Mouse (Mus musculus) kidney, postnatal 4 days (tissue): ENCODE measurements around the gene Rhox3c.
"Not testable (repeated sequence)": the region's sequence is repeated elsewhere in the genome, so short reads cannot be mapped to it uniquely, and the experiment has no call there.

Experiments used
- DNase-seq, 2 experiments: peaks; one replicate each; pipeline ENCODE4 v3.0.0; 2021; ENCODE audit warnings: mixed read lengths in 2 of 2

The Rhox3c gene

GRCm38 (mm10) chrX:37458285-37458684 lies at the start of gene Rhox3c:
Rhox3c (plus strand) TSS chrX:37458585.
- DNase-seq, result not testable (repeated sequence)

DNA sequence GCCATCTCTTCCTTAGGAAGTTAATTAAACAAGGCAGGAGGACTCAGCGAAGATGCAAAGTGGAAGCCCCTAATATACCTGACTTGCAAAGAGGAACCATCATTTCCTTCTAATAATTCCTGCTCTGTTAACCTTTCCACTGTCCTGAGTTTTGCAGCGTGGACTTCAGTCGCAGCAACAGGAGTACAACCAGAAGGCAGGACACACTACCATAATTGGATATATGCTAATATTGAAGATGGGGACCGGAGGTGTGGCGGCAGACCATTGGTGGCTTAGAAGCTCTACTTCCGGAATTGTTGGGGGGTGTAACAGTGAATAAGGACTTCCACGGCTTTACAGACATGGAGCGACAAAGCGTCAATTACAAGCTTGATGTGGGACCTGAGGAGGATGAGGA lies 46.6 kb upstream of the Rhox3c start, which contains the start of gene Rhox2b:
Gene Rhox2b, plus strand, starts transcription at position 301 of the 400 bp plus-strand sequence.
- DNase-seq, result not testable (repeated sequence)

- DNase-seq, result not testable (repeated sequence)
Measured at GRCm38 (mm10) chrX:37432194-37432593, 26.2 kb upstream of the Rhox3c start, which contains the start of gene Rhox4b. Rhox4b (plus strand) TSS chrX:37432494.

DNA sequence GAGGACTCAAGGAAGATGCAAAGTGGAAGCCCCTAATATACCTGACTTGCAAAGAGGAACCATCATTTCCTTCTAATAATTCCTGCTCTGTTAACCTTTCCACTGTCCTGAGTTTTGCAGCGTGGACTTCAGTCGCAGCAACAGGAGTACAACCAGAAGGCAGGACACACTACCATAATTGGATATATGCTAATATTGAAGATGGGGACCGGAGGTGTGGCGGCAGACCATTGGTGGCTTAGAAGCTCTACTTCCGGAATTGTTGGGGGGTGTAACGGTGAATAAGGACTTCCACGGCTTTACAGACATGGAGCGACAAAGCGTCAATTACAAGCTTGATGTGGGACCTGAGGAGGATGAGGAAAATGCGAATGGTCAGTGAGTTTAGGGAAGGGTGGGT lies 5.0 kb upstream of the Rhox3c start, which contains the start of gene Rhox2c:
Gene Rhox2c, plus strand, starts transcription at position 301 of the 400 bp plus-strand sequence.
- not testable (repeated sequence) for DNase-seq

DNA sequence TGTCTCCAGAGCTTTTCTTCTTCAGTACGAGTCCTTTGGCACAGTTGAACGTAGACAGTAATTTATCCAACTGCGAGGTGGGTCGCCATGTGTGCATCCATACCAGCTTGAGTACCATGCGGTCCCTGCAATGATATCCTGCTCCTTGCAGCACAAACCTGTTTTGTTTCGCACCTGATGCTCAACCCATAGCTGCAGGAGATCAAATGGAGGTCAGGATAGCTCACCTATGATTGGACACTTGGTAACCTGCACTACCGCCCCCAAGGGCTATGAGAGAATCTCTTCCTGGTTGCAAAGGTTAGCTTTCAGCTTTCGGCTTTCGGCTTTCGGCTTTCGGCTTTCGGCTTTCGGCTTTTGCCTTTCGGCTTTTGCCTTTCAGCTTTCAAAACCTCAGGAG lies 21.7 kb downstream of the Rhox3c start, which contains the start of gene Rhox4c:
Gene Rhox4c, plus strand, starts transcription at position 301 of the 400 bp plus-strand sequence.
- not testable (repeated sequence) for DNase-seq

GRCm38 (mm10) chrX:37514059-37514458 lies 55.7 kb downstream of the Rhox3c start, which contains the start of gene Rhox4d:
Rhox4d (plus strand) TSS chrX:37514359.
- not testable (repeated sequence) for DNase-seq
